Mouse (Mus musculus): ENCODE measurements around the gene Srgap2. TPM values are rescaled to one million over a fixed set of nuclear protein-coding genes. Genes with fewer than 3 reads are reported as not detected.

Srgap2 gene
- total and polyA plus RNA-seq, 3 experiments: 15.2 to 22.2 (median 21.8) TPM

DNA sequence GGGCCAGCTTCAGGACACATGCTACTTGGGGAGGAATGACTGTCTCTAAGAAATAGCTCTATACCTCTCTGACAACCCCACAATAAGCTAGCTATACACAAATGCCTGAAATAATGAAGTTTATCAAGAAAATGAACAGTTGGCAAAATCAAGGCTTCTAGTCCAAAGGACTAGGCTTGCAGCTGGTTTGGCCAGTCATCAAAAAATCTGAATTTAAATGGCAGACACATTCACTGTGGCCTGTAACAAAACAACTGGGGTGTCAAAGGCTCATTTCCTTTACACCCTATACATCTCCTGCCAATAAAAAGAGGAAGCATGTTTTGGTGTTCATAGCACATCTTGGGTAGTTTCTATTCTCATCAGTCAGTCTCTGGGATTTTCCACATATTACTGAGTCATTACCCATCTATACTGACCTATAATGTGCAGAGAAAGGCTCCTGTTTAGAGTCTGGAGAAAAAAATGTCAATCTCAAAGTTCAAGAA, 53.5 kb downstream of the Srgap2 start:
- no peak for DNase-seq

DNA sequence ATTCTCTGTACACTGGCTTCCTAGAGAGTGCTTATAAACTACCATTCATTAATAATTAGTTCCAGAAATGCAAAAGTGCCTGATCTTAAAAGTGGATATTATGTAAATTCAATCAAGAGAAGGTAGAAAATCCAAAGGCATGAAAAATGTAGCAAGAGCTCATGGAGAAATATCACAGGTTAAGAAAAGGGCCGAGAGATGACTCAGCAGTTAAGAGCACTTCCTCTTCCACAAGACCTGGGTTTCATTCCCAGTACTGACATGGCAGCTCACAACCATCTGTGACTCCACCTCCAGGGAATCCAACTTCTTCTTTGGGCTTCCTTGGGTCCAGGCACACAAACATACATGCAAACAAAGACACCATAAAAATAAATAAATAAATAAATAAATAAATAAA, 56.6 kb downstream of the Srgap2 start:
- no peak for DNase-seq

DNA sequence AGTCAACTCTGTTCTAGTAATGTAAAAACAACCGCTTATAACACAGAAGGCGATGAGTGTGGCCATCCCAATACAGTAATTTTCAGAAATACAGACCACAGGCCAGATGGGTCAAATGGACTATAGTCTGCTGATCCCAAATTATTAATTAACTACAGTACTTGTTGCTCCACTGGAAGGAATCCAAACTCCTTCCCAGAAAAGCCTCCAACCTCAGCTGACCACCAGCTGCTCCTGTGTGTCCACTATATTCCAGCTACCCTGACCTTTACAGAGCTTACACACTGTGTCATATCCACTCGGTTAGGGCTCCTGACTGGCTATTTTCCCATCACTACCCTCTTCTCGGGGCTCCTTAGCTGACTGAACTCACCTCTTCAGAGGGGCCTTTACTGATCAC, 61.3 kb downstream of the Srgap2 start:
- DNase-seq: no peak

DNA sequence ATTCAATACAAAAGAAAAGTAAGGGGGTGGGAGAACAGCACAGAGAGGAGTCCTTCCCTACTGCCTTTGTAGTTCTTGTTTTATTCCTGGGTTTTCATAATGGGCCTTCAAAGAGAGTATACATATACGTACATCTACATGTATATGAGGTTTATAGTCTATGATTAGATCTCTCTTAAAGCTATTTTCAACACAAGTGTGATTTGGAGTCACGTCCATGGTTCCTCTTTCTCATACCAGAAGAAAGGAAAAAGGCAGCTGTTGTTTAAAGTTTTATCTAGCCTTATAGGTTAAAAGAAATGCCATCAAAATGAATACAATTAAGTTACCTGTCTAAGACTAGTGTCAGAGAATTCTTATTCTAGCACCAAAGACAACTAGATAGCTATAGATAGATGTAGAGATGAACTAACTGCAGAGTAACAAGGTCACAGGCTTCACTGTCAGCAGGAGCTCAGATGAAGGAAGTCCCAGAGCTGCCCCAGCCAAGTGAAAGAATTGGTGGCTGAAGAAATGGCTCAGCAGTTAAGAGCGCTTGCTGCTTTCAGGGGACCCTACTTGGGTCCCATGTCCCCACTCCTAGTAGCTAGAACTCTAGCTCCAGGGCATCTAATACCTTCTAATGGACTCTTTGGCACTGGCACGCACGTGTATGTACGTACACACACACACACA, 63.1 kb downstream of the Srgap2 start:
- DNase-seq: no peak

DNA sequence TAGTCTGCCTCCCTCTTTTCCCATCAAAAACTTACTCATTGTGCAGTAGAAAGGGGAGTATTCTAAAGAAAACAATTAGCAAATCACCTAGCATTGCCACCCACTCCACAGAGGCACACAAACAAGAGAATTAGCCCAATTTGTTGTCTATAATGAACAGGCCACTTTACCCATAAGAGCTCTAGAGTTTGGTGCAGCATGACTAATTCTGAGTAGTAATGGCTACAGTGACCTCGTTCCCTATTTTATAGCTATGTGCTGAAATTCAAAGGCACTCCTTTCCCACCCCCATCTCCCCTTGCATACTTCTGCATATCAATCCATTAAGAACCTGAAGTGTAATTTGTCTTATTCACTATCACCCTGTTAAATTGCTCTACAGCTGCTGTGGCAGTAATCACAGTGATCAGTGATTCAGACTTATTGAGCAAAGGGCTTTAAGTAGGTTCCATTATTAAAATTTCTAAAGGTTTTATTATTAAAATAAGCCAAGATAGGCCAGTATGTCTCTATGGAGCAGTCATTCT, 64.5 kb downstream of the Srgap2 start:
- no peak for DNase-seq

DNA sequence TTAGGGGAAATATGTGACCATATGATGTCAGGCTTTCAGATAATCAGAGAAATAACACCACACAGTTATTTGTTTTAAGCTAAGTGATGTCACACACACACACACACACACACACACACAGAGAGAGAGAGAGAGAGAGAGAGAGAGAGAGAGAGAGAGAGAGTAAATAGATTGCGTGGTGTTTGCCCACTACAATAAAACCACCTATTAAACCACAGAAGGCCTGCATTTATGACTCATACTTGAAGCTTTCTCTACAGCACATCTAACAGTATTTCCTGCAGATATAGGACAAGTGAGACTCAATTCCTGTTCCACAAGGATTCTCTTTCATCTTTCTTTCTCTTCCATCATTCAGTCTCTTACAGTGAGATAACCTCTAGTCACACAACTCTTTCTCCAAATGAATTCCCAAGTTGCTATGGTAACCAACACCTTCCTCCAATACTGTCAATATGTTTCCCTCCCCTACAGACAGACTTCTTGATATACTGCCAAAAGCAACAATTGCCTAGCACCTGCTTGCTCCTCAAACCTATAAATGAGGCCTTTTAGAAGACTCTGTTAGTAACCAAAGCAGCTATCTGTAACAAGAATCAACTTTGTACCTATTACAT, 66.1 kb downstream of the Srgap2 start:
- DNase-seq: no peak

DNA sequence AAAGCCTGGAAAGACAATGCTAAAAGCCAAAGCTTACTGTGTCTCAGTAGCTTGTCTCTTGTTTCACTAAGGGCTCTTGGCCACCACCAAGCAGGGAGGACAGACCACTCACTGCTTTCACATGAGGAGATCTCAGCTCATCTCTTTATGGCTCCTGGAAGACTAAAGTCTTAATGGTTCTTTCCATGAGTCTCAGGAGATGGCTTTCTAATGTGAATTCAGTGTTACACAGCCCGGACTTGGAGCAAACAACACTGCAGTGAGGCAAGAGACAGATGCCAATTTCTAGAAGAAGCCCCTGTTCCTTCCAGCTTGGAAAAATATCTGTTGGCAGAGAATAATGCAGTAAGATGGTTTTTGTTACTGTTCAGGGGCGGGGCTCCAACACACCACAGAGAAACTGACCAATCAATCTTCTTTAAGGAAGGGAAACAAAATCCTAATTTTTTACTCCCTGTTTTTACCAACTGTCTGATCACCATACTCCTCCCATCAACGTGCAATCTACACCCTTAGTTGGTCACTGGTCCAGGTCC, 71.7 kb downstream of the Srgap2 start:
- no peak for DNase-seq

DNA sequence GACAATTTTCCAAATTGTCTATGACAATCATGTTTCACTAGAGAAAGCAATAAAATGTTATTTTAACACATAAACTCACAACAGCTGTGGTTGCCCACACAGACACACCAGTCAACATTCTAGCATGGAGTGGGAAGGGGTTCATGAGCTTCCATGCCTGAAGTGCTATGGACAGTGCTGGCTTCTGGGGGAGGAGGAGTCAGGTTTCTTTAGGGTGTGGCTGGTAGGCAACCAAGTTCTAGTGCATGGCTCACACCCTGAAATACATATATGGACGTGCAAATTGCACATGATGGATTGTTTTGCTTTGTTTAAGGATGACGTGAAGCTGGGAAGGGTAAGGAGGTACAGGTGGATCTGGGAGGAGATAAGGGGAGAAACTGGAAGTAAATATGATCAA, 72.8 kb downstream of the Srgap2 start:
- no peak for DNase-seq

DNA sequence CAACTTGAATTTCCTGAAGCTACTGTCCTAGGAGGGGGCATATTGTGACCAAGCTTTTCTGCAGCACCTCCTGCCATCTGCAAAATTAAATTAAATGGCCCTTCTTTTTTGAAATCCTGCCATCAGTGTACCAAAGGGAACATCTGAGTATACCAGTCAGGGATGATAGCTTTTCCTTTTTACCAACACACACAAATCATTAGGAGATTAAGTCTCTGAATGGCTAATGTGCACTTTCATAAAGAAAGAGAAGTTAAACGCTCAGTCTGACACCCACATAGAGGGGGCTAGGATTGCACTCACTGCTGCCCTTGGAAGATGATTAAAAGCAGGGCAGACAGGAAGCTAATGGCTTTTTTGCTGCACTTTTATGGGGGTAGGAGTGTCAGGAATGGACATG, 73.8 kb downstream of the Srgap2 start:
- no peak for DNase-seq

DNA sequence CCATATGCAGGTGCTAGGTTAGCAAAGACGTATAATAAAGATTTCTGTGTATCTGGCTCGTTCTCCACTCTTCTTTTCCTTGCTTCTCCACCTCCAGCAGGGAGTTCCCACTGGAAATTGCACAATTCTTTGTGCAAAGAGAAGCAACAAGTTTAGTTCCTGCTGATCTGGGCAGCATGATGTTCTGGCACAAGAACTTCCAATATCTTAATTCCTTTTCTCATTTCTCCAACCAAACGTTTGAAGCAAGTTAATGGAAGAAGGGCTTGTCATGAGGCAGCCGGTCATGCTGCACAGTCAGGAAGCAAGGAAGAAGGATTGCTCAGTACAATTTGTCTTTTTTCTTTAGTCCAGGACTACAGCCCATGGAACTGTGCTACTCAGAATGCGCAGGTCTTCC, 78.8 kb downstream of the Srgap2 start:
- DNase-seq: no peak

DNA sequence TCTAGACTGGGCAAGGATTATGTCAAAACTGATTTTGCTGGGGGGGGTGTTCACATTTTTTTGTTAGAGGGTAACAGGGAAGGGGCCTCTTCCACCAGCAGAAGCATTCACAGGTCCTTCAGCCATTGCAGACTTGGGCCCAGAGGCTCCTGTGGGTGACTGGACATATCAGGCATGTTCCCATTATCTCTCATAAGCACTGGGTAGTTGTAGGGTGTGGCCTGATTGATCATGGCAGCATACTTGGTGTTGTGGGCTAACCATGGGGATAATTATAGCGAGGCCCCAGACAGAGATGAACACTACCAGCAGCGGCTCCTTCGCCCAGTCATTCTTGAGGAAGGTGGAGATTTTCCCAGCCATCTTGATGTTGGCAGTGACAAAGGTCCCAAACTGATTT, 79.8 kb downstream of the Srgap2 start:
- no peak for DNase-seq

DNA sequence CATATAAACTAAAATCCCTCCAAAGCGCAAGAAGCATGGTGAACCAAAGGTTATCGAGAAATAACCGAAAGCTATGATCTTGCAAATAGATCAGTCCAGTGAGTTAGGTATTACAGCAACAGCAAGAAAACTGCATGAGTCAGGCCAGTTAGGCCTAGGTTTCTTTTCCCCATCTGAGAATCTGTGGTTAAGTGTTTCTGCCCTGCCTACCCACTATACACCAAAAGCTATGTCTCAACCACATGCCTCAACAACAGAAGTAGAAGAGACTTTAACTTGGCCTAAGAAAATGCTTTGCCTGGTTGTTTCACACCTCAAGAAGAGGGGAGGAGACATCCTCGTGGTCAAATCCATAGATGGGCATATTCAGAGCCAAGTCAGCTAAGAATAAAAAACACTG, 80.6 kb downstream of the Srgap2 start:
- DNase-seq: no peak

DNA sequence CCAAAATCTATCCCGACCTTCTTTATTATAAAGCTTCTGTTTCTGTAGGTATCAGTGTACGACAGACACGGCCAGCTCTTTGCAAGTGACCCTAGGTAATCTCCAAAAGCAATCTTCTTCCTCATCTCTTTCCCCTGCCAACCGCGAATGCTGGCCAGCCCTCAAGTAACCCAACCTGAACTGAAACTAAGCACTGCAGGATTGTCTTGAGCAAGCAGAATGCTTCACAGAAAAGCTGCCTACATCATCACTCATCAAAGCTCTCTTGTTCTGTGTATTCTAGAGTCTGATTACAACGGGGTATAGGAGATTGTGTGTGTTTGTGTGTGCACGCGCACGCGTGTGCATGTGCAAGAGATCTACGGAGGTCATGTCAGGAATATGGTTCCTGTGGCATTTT, 88.6 kb downstream of the Srgap2 start:
- DNase-seq: no peak

DNA sequence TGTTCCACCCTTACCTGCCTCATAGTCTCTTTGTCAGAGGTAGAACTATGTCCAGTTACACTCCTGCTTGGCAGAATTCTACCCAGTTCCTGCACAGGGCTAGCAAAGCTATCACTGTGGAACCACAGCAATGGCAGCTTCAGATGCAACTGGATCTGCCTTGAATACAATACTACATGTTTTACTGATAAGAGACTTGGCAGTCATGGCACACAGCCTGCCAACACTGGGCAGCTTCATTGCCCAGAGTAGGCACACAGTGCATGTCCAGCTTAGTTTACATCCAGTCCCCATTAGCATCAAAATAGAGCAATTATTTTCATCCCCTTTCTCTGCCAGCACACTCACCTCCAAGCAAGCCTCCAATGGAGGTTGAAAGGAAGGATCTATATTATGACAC, 89.2 kb downstream of the Srgap2 start:
- DNase-seq: no peak

DNA sequence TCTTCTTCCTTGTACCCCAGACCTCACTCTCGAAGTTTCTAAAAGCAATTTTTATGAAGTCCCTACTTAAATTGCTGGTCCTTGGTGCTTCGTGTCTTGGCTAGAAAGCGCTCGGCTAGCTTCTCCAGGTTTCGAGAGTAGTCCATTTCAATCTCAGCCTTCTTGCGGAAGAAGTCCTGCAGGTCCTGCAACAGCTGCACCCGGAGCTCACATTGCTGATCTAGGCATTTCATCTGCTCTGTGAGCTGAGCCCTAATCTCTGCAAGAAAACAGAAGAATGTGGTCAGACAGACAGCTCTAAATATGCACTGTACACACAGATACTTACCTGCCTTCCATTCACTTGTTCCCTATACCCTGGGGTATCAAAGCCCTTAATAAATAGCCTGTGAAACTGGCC, 90.5 kb downstream of the Srgap2 start:
- DNase-seq: no peak

DNA sequence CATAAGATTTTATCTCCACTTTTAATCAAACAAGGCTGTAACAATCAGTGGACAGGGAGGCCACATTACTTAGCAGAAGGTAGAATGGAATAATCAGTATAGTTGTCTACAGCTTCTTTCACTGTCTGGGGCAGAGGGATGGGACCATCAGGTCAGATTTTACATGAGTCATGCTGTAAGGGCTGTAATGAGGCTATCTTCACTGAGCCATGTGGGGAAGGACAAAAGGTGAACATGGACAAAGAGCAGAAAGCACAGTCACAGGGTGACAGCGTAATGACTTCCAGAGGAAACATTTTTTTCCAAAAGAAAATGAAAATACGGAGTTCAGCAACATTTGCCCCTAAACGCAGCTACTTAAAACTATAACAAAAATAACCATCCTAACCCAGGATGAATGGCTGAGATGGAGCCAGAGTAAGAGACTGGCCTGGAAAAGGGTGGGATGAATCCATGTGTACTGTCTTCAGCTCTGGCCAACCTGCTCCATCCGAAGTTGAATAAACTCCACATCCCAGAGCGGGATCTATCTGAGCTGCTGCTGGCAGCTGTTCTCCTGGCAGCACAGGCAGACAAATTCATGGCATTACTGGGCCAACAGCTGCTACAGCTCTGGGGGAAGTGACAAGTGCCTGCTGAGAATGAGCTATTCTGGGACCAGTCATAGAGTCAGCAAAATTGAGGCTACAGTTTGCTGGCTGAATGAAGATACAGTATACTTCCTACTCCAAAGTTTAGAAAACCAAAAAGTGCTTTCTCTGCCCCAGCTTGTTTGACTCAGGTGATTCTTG, 95.5 kb downstream of the Srgap2 start:
- peak; percentile 29 for DNase-seq

DNA sequence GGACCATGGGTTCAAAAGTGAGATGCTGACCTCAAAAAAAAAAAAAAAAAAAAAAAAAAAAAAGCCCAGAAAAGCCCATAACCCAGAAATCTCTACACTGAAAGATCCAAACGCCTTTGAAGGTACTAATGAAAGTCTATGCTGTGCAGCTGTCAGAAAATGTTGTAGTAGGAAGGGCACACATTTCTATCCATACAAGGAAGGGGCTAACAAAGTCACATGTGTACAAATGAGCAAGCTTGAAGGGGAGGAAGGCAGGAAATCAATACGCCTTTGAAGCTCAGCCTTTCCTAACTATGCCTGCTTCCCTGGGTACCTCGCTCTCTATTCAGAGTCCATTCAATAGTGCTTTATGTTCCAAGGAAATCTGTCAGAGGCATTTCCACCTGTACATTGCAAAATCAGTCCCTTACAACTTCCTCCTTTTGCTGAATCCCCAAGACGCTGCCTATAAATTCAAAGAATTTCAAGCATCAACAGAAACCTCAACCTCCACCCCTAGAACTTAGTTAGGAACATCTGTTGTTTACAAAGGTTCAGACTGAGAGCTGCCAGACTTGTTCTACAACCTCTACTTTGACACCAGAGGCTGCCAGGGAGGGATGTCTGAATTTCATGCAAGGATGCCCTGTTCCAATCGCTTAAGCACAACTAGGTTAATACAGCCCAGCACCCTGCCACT, 99.9 kb downstream of the Srgap2 start:
- DNase-seq: no peak

DNA sequence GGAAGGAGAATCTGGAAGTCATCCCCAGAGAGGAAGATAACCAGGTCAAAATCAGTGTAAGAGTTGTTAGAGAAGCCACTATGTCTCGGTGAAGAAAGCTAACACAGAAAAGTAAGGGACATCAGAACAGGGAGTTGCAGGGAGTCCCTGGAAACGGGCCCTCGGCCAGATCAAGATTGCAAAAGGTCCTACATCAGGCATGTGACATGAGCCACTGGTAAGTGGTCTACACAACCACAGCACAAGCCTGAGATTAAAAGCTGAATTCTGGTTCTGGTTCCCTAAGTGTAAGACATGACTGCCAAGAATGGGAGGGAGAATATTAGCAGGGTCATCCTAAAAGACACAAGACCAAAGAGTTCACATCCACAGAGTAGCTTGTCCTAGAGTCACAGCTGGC, 104.1 kb downstream of the Srgap2 start:
- peak; percentile 49 for DNase-seq

DNA sequence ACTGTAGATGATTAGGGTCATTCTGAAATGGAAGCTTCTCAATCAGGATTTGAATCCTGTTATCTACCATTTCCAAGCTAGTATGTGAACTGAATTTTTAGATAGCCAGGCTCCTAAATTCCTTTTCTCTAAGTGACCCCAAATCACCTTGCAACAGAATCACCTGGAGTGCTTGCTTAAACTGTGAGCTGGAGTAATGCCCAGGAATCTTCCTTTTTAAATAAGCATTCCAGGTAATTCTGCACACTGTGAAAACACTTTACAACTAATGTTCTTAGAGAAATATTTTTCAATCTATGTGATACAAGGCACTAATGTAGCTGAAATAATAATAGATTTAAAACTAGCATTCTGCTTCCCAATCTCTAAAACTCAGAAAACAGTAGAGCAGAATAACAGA, 106.0 kb downstream of the Srgap2 start:
- no peak for DNase-seq

DNA sequence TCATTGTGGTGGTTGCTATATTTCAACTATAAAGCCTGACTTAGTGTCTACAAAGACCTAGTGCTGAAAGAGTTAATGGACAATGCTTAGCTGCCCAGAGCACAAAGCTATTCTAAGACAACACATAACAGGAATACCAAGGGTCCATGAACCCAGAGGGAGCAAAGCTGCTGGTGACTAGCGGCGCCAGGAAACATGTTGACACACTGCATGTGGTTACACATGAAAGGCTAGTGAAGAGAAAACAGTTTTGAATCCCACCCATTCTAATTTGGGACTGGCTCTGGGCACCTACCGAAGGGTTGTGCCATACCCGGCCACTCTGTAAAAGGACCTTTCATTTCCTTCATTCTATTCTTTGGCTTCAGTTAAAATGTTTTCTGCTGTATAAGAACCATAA, 106.5 kb downstream of the Srgap2 start:
- DNase-seq: no peak

DNA sequence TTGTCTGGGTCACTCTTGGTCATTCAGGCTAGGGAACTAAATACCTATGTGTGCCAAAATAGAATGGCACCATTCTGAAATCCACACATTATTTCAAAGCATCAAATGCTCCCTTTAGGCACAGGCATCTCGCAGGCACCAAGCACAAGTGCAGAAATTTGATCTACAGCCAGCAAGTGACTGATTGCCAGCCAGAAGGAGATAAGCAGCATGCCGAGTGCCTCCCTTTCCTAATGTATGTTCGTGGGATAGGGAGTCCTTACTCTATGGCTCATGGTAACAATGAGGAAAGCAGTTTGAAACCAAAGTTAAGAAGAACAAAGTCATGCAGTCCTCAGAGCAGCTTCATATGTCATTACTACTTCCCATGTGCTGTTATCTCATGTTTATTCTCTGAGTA, 107.8 kb downstream of the Srgap2 start:
- no peak for DNase-seq

All from adrenal gland, adult 2 months (tissue).